Mouse (Mus musculus) CD4-positive, CD25-positive, alpha-beta regulatory T cell, adult 2 months (primary cell): ENCODE data around the gene Dscam.

Source experiments
- DNase-seq: peaks from one replicate; pipeline ENCODE4 v3.0.0-alpha.2; 2012; ENCODE audit warnings: low read depth, low spot score

Gene Dscam

GRCm38 (mm10) chr16:97105266-97105665 lies 65.3 kb downstream of the Dscam start:
- no peak for DNase-seq

GRCm38 (mm10) chr16:97103046-97103445 lies 67.5 kb downstream of the Dscam start:
- no peak for DNase-seq

- no peak for DNase-seq
These were observed 70.5 kb downstream of the Dscam start for GRCm38 (mm10) chr16:97100091-97100490.

GRCm38 (mm10) chr16:97098508-97098907 lies 72.0 kb downstream of the Dscam start:
- DNase-seq: no peak

- DNase-seq: no peak
These were observed 73.8 kb downstream of the Dscam start for GRCm38 (mm10) chr16:97096709-97097108.

GRCm38 (mm10) chr16:97095496-97095895 lies 75.1 kb downstream of the Dscam start:
- DNase-seq: no peak

- DNase-seq: no peak
These were observed 81.2 kb downstream of the Dscam start for GRCm38 (mm10) chr16:97089339-97089738.

GRCm38 (mm10) chr16:97083694-97084093 lies 86.9 kb downstream of the Dscam start:
- no peak for DNase-seq

- DNase-seq: no peak
These were observed 94.5 kb downstream of the Dscam start for GRCm38 (mm10) chr16:97075920-97076572.

- DNase-seq: no peak
These were observed 95.2 kb downstream of the Dscam start for GRCm38 (mm10) chr16:97075137-97075902.

GRCm38 (mm10) chr16:97073847-97074246 lies 96.7 kb downstream of the Dscam start:
- DNase-seq: no peak

GRCm38 (mm10) chr16:97072624-97073023 lies 97.9 kb downstream of the Dscam start:
- DNase-seq: no peak

- no peak for DNase-seq
These were observed 103.7 kb downstream of the Dscam start for GRCm38 (mm10) chr16:97066856-97067255.

- DNase-seq: no peak
These were observed 108.3 kb downstream of the Dscam start for GRCm38 (mm10) chr16:97062207-97062606.

- no peak for DNase-seq
These were observed 109.2 kb downstream of the Dscam start for GRCm38 (mm10) chr16:97061390-97061789.

GRCm38 (mm10) chr16:97060736-97061135 lies 109.8 kb downstream of the Dscam start:
- no peak for DNase-seq

- DNase-seq: no peak
These were observed 110.3 kb downstream of the Dscam start for GRCm38 (mm10) chr16:97060276-97060675.

GRCm38 (mm10) chr16:97035271-97035670 lies 135.3 kb downstream of the Dscam start:
- DNase-seq: no peak

GRCm38 (mm10) chr16:97033540-97034058 lies 137.0 kb downstream of the Dscam start:
- DNase-seq: no peak

GRCm38 (mm10) chr16:97027701-97028100 lies 142.9 kb downstream of the Dscam start:
- DNase-seq: no peak

- DNase-seq: no peak
These were observed 143.7 kb downstream of the Dscam start for GRCm38 (mm10) chr16:97026803-97027202.

- DNase-seq: no peak
These were observed 146.1 kb downstream of the Dscam start for GRCm38 (mm10) chr16:97024406-97024805.

GRCm38 (mm10) chr16:97021496-97021895 lies 149.1 kb downstream of the Dscam start:
- no peak for DNase-seq
